Mouse (Mus musculus) lung, embryonic 16.5 days (tissue): ENCODE measurements around the gene Gm12394. TPM values are rescaled to one million over a fixed set of nuclear protein-coding genes. Genes with fewer than 3 reads are reported as not detected.
"Not testable (repeated sequence)": the region's sequence is repeated elsewhere in the genome, so short reads cannot be mapped to it uniquely, and the experiment has no call there.

Experiments
- ATAC-seq: fragments of 200-750 bp; cut with Nextera tagmentation; 2 replicates; pipeline ENCODE4 v1.8.0; 2017; ENCODE audit warnings: low read depth, mild to moderate bottlenecking, moderate library complexity
- H3K27ac ChIP-seq: fragments of 300-500 bp; sonication (generic); 2 replicates; pipeline ENCODE4 v1.5.1; 2014; ENCODE audit warnings: mild to moderate bottlenecking, control low read depth, low read length
- H3K27me3 ChIP-seq: fragments of 300-500 bp; sonication (generic); 2 replicates; pipeline ENCODE4 v1.6.1; 2014; ENCODE audit warnings: low read depth, low read length, mixed read lengths; ENCODE audit not compliant: control insufficient read depth, insufficient read depth
- H3K36me3 ChIP-seq: fragments of 300-500 bp; sonication (generic); 2 replicates; pipeline ENCODE4 v1.6.1; 2014; ENCODE audit warnings: low read length; ENCODE audit not compliant: control insufficient read depth, insufficient read depth
- H3K4me1 ChIP-seq: fragments of 300-500 bp; sonication (generic); replicated peaks from 2 replicates; pipeline ENCODE4 v1.6.1; 2014; ENCODE audit warnings: low read length, mixed read lengths; ENCODE audit not compliant: control insufficient read depth, insufficient read depth
- H3K4me2 ChIP-seq: fragments of 300-500 bp; sonication (generic); 2 replicates; pipeline ENCODE4 v1.6.1; 2014; ENCODE audit warnings: low read depth, low read length, control low read depth
- H3K4me3 ChIP-seq: fragments of 300-500 bp; sonication (generic); 2 replicates; pipeline ENCODE4 v1.5.1; 2014; ENCODE audit warnings: mild to moderate bottlenecking, low read length, control low read depth
- H3K9ac ChIP-seq: fragments of 300-500 bp; sonication (generic); 2 replicates; pipeline ENCODE4 v1.6.1; 2014; ENCODE audit warnings: low read length, control low read depth
- H3K9me3 ChIP-seq: fragments of 300-500 bp; sonication (generic); 2 replicates; pipeline ENCODE4 v1.6.1; 2016; ENCODE audit warnings: low read length; ENCODE audit not compliant: control insufficient read depth
- WGBS: fragments of 180-500 bp; shearing (Covaris S2); extraction: QIAGEN DNeasy Blood & Tissue Kit; methylation state at CpG from one replicate; pipeline ENCODE4 v1.1.7; 2014; 5-methylcytosine and 5-hydroxymethylcytosine counted together
- polyA plus RNA-seq: library from polyadenylated mRNA; unstranded; fragments of >200 nt; fragmentation: Nextera tagmentation; extraction: Ambion mirVana; gene quantifications from 2 replicates; pipeline ENCODE4 v1.2.1, GENCODE M21; 2015

Gene Gm12394
- polyA plus RNA-seq, 1 experiment from 2014 or later, result 0.11 TPM

GRCm38 (mm10) chr4:42870748-42871147 is 14.2 kb upstream of the Gm12394 start:
- H3K27ac ChIP-seq, result no peak overlapping the region
- no peak overlapping the region for H3K4me3 ChIP-seq
- no peak overlapping the region for H3K4me2 ChIP-seq
- no peaks in the 10 kb centered on the region for H3K9me3 ChIP-seq
- H3K36me3 ChIP-seq, result no peaks in the 10 kb centered on the region
- H3K27me3 ChIP-seq, result no peaks in the 10 kb centered on the region
- no peaks in the 10 kb centered on the region for H3K4me1 ChIP-seq
- no peak overlapping the region for H3K9ac ChIP-seq
- no peak for ATAC-seq
- WGBS, result 74% methylated on average over 5 of the region's 5 CpGs

- no peaks in the 10 kb centered on the region for H3K27me3 ChIP-seq
- WGBS, result 65% methylated on average over 5 of the region's 5 CpGs
- no peak for ATAC-seq
Measured at GRCm38 (mm10) chr4:42868193-42868592, 11.6 kb upstream of the Gm12394 start.

GRCm38 (mm10) chr4:42867390-42867789 is 10.8 kb upstream of the Gm12394 start:
- WGBS, result 38% methylated on average over 3 of the region's 3 CpGs
- Histone ChIP-seq H3K27me3 (no peaks in the 10 kb centered on the region), H3K36me3 (no peaks in the 10 kb centered on the region), H3K4me1 (no peaks in the 10 kb centered on the region), H3K9ac (no peak overlapping the region), H3K4me2 (no peak overlapping the region), H3K27ac (no peak overlapping the region), H3K4me3 (no peak overlapping the region), H3K9me3 (no peaks in the 10 kb centered on the region)
- no peak for ATAC-seq

More at GRCm38 (mm10) chr4:42868193-42868592, 11.6 kb upstream of the Gm12394 start:
- Histone ChIP-seq H3K9ac (no peak overlapping the region), H3K4me3 (no peak overlapping the region), H3K9me3 (no peaks in the 10 kb centered on the region), H3K4me2 (no peak overlapping the region), H3K36me3 (no peaks in the 10 kb centered on the region), H3K4me1 (no peaks in the 10 kb centered on the region), H3K27ac (no peak overlapping the region)

GRCm38 (mm10) chr4:42863487-42863886 is 6.9 kb upstream of the Gm12394 start:
- not testable (repeated sequence) for H3K4me3 ChIP-seq, H3K9ac ChIP-seq, H3K9me3 ChIP-seq, H3K4me2 ChIP-seq, H3K27ac ChIP-seq, H3K36me3 ChIP-seq, H3K27me3 ChIP-seq, ATAC-seq, H3K4me1 ChIP-seq
- 75% methylated on average over 5 of the region's 5 CpGs for WGBS

GRCm38 (mm10) chr4:42860483-42860882 is 3.9 kb upstream of the Gm12394 start:
- ATAC-seq, H3K9ac ChIP-seq, H3K9me3 ChIP-seq: not testable (repeated sequence)

GRCm38 (mm10) chr4:42853788-42854187 is 2.8 kb downstream of the Gm12394 start, which contains the start of gene Fam205a1:
Fam205a1 (minus strand) TSS chr4:42853888.
- H3K9me3 ChIP-seq, H3K36me3 ChIP-seq, ATAC-seq, H3K4me2 ChIP-seq, H3K27me3 ChIP-seq, H3K9ac ChIP-seq, H3K4me3 ChIP-seq, H3K27ac ChIP-seq, H3K4me1 ChIP-seq: not testable (repeated sequence)
- WGBS, result no CpG with 5 or more reads among the region's 1 CpGs

More at GRCm38 (mm10) chr4:42860483-42860882, 3.9 kb upstream of the Gm12394 start:
- not testable (repeated sequence) for H3K4me2 ChIP-seq, H3K4me1 ChIP-seq, H3K27ac ChIP-seq, H3K4me3 ChIP-seq, H3K36me3 ChIP-seq, H3K27me3 ChIP-seq
- WGBS, result 62% methylated on average over 9 of the region's 9 CpGs

- H3K9ac ChIP-seq, ATAC-seq, H3K4me3 ChIP-seq, H3K27ac ChIP-seq, H3K4me2 ChIP-seq, H3K9me3 ChIP-seq, H3K4me1 ChIP-seq, H3K36me3 ChIP-seq, H3K27me3 ChIP-seq: not testable (repeated sequence)
- WGBS, result no CpG with 5 or more reads among the region's 5 CpGs
Measured at GRCm38 (mm10) chr4:42773893-42774292, 82.7 kb downstream of the Gm12394 start, which contains the start of gene Ccl21a. Ccl21a (minus strand) TSS chr4:42773993.

GRCm38 (mm10) chr4:42756477-42756876 is 100.1 kb downstream of the Gm12394 start, which contains the start of gene Ccl19:
Ccl19 (minus strand) TSS chr4:42756577.
- ATAC-seq, H3K36me3 ChIP-seq, H3K9ac ChIP-seq, H3K27me3 ChIP-seq, H3K9me3 ChIP-seq, H3K4me2 ChIP-seq, H3K4me1 ChIP-seq, H3K27ac ChIP-seq, H3K4me3 ChIP-seq: not testable (repeated sequence)
- WGBS, result no CpG with 5 or more reads among the region's 6 CpGs

- H3K27me3 ChIP-seq, H3K4me3 ChIP-seq, H3K4me1 ChIP-seq, H3K27ac ChIP-seq, H3K36me3 ChIP-seq, H3K9ac ChIP-seq, ATAC-seq, H3K9me3 ChIP-seq, H3K4me2 ChIP-seq: not testable (repeated sequence)
- no CpG with 5 or more reads among the region's 13 CpGs for WGBS
Measured at GRCm38 (mm10) chr4:42735245-42735644, 121.3 kb downstream of the Gm12394 start, which contains the start of gene 4930578G10Rik. 4930578G10Rik (plus strand) TSS chr4:42735545.
